ENCODE assay signal across 10 mouse cellular contexts in the genomic region with DNA sequence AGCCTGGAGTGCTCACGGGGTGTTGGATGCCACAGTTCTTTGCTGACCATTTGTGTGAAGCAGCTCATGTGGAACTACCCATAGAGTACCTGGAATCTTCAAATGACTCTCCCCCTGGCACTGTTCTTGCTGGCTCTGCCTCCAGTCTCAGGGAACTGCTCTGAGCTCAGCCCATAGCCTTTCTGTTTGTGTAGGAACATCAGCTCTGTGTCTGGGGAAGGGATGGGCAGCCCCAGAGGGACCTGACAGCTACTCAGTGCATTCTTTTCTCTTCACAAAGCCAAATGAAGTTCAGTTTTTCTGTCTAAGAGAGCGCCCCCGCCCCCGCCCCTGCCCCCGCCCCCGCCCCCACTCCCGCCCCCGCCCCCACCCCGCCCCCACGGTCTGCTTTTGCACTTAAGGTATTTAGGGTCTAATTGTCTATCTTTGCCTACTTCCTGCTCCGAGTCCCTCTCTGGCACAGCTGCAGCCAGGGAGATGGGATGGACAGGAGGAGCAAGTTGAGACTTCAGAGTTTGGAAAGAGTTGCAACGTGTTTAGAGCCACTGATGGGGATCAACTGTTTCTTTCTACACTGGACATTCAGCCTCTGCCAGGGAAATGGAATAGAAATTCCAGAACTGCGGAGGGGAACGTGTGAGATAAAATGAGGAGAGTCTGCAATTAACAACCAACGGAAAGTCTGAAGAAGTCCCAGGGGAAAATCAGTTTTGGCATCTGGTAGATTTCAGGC.
DNase-seq lines count a peak whose midpoint lies in the region; ATAC-seq lines count a peak whose summit lies in the region.
"Had no signal": no experiment of that assay in that cellular context is flagged by ENCODE, and none has a peak within 500 bp of the region (broad histone marks: within the 10 kb centered on the region; RNA-seq: fewer than 3 reads in every experiment).

No protein-coding gene starts in this region.

- H3K4me1 ChIP-seq in hindbrain, embryonic 10.5 days (replicated peaks), result peaks cover 20% of the 10 kb centered on the region
- peaks cover 5% of the 10 kb centered on the region; the same call in 1 of the 2 replicates for H3K4me1 ChIP-seq in hindbrain, embryonic 16.5 days (ENCODE audit: control insufficient read depth, insufficient read depth, low read depth, low read length)

- peak overlapping the region; percentile 3; the same call in 1 of the 2 replicates for H3K4me3 ChIP-seq in hindbrain, embryonic 10.5 days
- no peak overlapping the region for H3K4me3 ChIP-seq in hindbrain, embryonic 16.5 days (ENCODE audit: low read length)

- DNase-seq in hindbrain, embryonic 10.5 days (ENCODE audit: low spot score), result peak; percentile 19
- DNase-seq in retina, embryonic 14.5 days (ENCODE audit: low spot score), result peak; percentile 21
- DNase-seq in retina, postnatal 1 day, result no peak
- DNase-seq in heart, postnatal 4 days, result peak; percentile 21
- DNase-seq in testis, postnatal 14 days (ENCODE audit: low spot score), result peak; percentile 32
- DNase-seq in ovary, postnatal 36 days (ENCODE audit: low spot score), result no peak
- no peak for DNase-seq in left cerebral cortex, postnatal 4 days

- peak overlapping the region; percentile 42 for H3K27ac ChIP-seq in hindbrain, embryonic 10.5 days
- H3K27ac ChIP-seq in hindbrain, embryonic 16.5 days (ENCODE audit: low read depth, low read length), result no peak overlapping the region
- H3K27ac ChIP-seq: liver, embryonic 14.5 days had no signal

- peaks cover 33% of the 10 kb centered on the region for H3K27me3 ChIP-seq in hindbrain, embryonic 10.5 days (ENCODE audit: insufficient read depth, poor library complexity, severe bottlenecking)
- peaks cover 2% of the 10 kb centered on the region; the same call in 1 of the 2 replicates for H3K27me3 ChIP-seq in hindbrain, embryonic 16.5 days (replicated peaks; ENCODE audit: control insufficient read depth, insufficient read depth, low read length)

- H3K9me3 ChIP-seq in hindbrain, embryonic 10.5 days, result peaks cover 15% of the 10 kb centered on the region
- peaks cover 2% of the 10 kb centered on the region; the same call in 1 of the 2 replicates for H3K9me3 ChIP-seq in hindbrain, embryonic 16.5 days (ENCODE audit: control insufficient read depth, low read length)

- WGBS in hindbrain, embryonic 10.5 days, result 23% methylated on average over 10 of the region's 15 CpGs
- 11% methylated on average over 12 of the region's 15 CpGs for WGBS in hindbrain, embryonic 16.5 days

- no peak overlapping the region for H3K4me2 ChIP-seq in hindbrain, embryonic 16.5 days (ENCODE audit: low read length)

- ATAC-seq in hindbrain, embryonic 16.5 days, result no peak
- ATAC-seq: activated CD4-positive, CD25-positive, alpha-beta regulatory T cell, adult 4 months had no signal

- intact Hi-C loops in left cerebral cortex, postnatal 4 days (cut with DNase I), result no loop called here

- no peaks in the 10 kb centered on the region for H3K36me3 ChIP-seq in hindbrain, embryonic 10.5 days
- no peaks in the 10 kb centered on the region for H3K36me3 ChIP-seq in hindbrain, embryonic 16.5 days (ENCODE audit: control insufficient read depth, insufficient read depth, low read length)

- no peak overlapping the region for H3K9ac ChIP-seq in hindbrain, embryonic 16.5 days (ENCODE audit: low read depth, low read length)
- H3K9ac ChIP-seq: liver, embryonic 14.5 days had no signal

Comparison
In these comparisons a context has a peak if more than half of its experiments do, and no peak if none do; other contexts are left out.
1. DNase-seq: peak in hindbrain, embryonic 10.5 days (single experiment), retina, embryonic 14.5 days (single experiment), heart, postnatal 4 days (single experiment) and testis, postnatal 14 days (single experiment); none in retina, postnatal 1 day (single experiment), ovary, postnatal 36 days (single experiment) and left cerebral cortex, postnatal 4 days (single experiment).